Mouse (Mus musculus) myocyte (in vitro differentiated cells): Measurements from ENCODE around the gene Obscn.

Experiments
- CEBPB ChIP-seq: IDR thresholded peaks from 2 replicates; pipeline ENCODE4 v1.6.1; 2011; ENCODE audit warnings: mild to moderate bottlenecking, moderate library complexity; ENCODE audit not compliant: poor library complexity, insufficient read depth, severe bottlenecking
- E2F4 ChIP-seq: IDR thresholded peaks from one replicate; pipeline ENCODE4 v1.6.1; 2011; ENCODE audit warnings: mild to moderate bottlenecking, control low read depth, moderate library complexity; ENCODE audit not compliant: insufficient read depth
- MAX ChIP-seq: IDR thresholded peaks from one replicate; pipeline ENCODE4 v1.6.1; 2011; ENCODE audit warnings: low read depth, mild to moderate bottlenecking, control low read depth
- MYOD1 ChIP-seq, 3 experiments: IDR thresholded peaks; one replicate each; pipeline ENCODE4 v1.6.1; 2011; ENCODE audit warnings: control low read depth in 2 of 3, low read depth in 2 of 3, mild to moderate bottlenecking in 2 of 3, moderate library complexity in 1 of 3; ENCODE audit not compliant: insufficient read length in 2 of 3, control insufficient read depth in 1 of 3
- MYOG ChIP-seq, 3 experiments: IDR thresholded peaks; one replicate each; pipeline ENCODE4 v1.6.1; 2011; ENCODE audit warnings: control low read depth in 2 of 3, low read depth in 2 of 3, mild to moderate bottlenecking in 2 of 3; ENCODE audit not compliant: insufficient read length in 2 of 3, control insufficient read depth in 1 of 3, insufficient read depth in 1 of 3
- POLR2A ChIP-seq: IDR thresholded peaks from one replicate; pipeline ENCODE4 v1.6.1; 2011; ENCODE audit warnings: low read depth, mild to moderate bottlenecking, control low read depth, moderate library complexity; ENCODE audit not compliant: insufficient read length
- POLR2AphosphoS2 ChIP-seq: IDR thresholded peaks from one replicate; pipeline ENCODE4 v1.6.1; 2011; ENCODE audit warnings: low read depth, control low read depth; ENCODE audit not compliant: insufficient read length
- SRF ChIP-seq: IDR thresholded peaks from one replicate; pipeline ENCODE4 v1.6.1; 2011; ENCODE audit warnings: low read depth; ENCODE audit not compliant: control insufficient read depth, insufficient read length
- TCF12 ChIP-seq: IDR thresholded peaks from one replicate; pipeline ENCODE4 v1.6.1; 2011; ENCODE audit warnings: mild to moderate bottlenecking, control low read depth; ENCODE audit not compliant: poor library complexity, insufficient read depth, severe bottlenecking
- USF1 ChIP-seq: IDR thresholded peaks from one replicate; pipeline ENCODE4 v1.6.1; 2011; ENCODE audit warnings: low read depth, mild to moderate bottlenecking, control low read depth, moderate library complexity

DNA sequence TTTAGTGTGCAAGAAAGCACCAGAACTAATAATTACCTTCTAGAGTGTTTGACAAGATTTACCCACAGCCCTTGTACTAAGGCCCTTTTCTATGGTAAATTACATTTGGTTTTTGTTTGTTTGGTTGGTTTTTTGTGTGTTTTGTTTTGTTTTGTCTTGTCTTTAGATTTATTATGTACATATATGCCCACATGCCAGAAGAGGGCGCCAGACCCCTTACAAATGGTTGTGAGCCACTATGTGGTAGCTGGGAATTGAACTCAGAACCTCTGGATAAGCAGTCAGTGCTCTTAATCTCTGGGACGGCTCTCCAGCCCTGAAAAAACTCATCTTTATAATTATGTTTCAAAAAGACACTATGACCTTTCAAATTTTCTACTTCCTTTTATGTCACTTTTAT is 37.9 kb downstream of the Obscn start:
- no peak for TF ChIP-seq POLR2A
- no peak for TF ChIP-seq MYOD1 (IDR thresholded peaks at IDR 0.05; ENCODE audit: control insufficient read depth in 1 of 3, insufficient read length in 2 of 3, low read depth in 2 of 3)
- no peak for TF ChIP-seq CEBPB
- no peak for TF ChIP-seq E2F4
- no peak for TF ChIP-seq MYOG (IDR thresholded peaks at IDR 0.05; ENCODE audit: control insufficient read depth in 1 of 3, insufficient read depth in 1 of 3, insufficient read length in 2 of 3, low read depth in 2 of 3)
- no peak for TF ChIP-seq USF1
- no peak for TF ChIP-seq MAX
- TF ChIP-seq TCF12 = no peak
- TF ChIP-seq SRF = no peak
- no peak for TF ChIP-seq POLR2AphosphoS2
